Comparison of ENCODE assay signal across 10 mouse cellular contexts in the genomic region with DNA sequence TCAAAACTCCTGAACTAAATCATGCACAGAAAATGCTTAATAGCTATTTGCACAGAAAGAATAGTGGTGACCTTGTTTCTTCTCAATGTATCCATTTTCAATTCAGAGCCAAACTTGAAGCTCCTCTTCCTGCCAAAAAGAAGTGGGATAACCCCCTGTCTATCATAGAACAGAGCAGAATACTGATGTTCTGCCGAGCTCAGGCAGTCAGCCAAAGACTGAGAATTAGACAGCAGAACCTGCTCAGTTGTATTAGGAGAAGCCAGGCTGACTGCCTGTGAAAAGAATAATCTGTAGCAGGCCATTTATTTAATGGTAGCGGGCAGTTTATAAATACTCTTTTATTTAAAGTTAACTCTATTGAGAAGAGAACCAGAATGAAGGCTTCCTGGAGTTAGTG.
A peak's percentile ranks its signal among the peaks of the same experiment; 100 is the strongest.
DNase-seq lines count a peak whose midpoint lies in the region; ATAC-seq lines count a peak whose summit lies in the region.
"Had no signal": no experiment of that assay in that cellular context is flagged by ENCODE, and none has a peak within 500 bp of the region (broad histone marks: within the 10 kb centered on the region; RNA-seq: fewer than 3 reads in every experiment).

No protein-coding gene starts in this region.

- intact Hi-C loops in heart, postnatal 25 days (cut with DNase I): no loop called here

- no peaks in the 10 kb centered on the region for H3K27me3 ChIP-seq in hindbrain, embryonic 16.5 days (replicated peaks; ENCODE audit: control insufficient read depth, insufficient read depth, low read length)
- H3K27me3 ChIP-seq: lung, embryonic 15.5 days had no signal

- 50% methylated on average over 2 of the region's 2 CpGs for WGBS in hindbrain, embryonic 16.5 days

- H3K4me2 ChIP-seq in hindbrain, embryonic 16.5 days (ENCODE audit: low read length): no peak overlapping the region
- H3K4me2 ChIP-seq: lung, embryonic 15.5 days had no signal

- no peak overlapping the region for H3K4me3 ChIP-seq in hindbrain, embryonic 16.5 days (ENCODE audit: low read length)
- H3K4me3 ChIP-seq: erythroblast, embryonic 14.5 days; lung, embryonic 15.5 days had no signal

- peak; percentile 9 for DNase-seq in heart, adult 8-10 months (ENCODE audit: low spot score)
- no peak for DNase-seq in heart, postnatal 25 days (ENCODE audit: low spot score)
- DNase-seq in cerebellum, adult 11-12 months: peak; percentile 26
- peak; percentile 20 for DNase-seq in retina, postnatal 1 day
- no peak for DNase-seq in kidney, adult 9 months
- DNase-seq in adrenal gland, postnatal 4 days (ENCODE audit: low spot score in 2 of 2): no peak

- H3K9me3 ChIP-seq in hindbrain, embryonic 16.5 days (ENCODE audit: control insufficient read depth, low read length): no peaks in the 10 kb centered on the region
- H3K9me3 ChIP-seq: lung, embryonic 15.5 days had no signal

- H3K4me1 ChIP-seq in hindbrain, embryonic 16.5 days (ENCODE audit: control insufficient read depth, insufficient read depth, low read depth, low read length): no peaks in the 10 kb centered on the region
- H3K4me1 ChIP-seq: lung, embryonic 15.5 days had no signal

- H3K27ac ChIP-seq in hindbrain, embryonic 16.5 days (ENCODE audit: low read depth, low read length): peak overlapping the region; percentile 31; the same call in 1 of the 2 replicates
- H3K27ac ChIP-seq: lung, embryonic 15.5 days had no signal

- ATAC-seq in hindbrain, embryonic 16.5 days: peak; percentile 93
- ATAC-seq in activated CD4-positive, CD25-positive, alpha-beta regulatory T cell, adult 4 months: no peak

- H3K36me3 ChIP-seq in hindbrain, embryonic 16.5 days (ENCODE audit: control insufficient read depth, insufficient read depth, low read length): no peaks in the 10 kb centered on the region
- H3K36me3 ChIP-seq: lung, embryonic 15.5 days had no signal

- H3K9ac ChIP-seq in hindbrain, embryonic 16.5 days (ENCODE audit: low read depth, low read length): no peak overlapping the region
- H3K9ac ChIP-seq: lung, embryonic 15.5 days had no signal

Comparison
In these comparisons a context has a peak if more than half of its experiments do, and no peak if none do; other contexts are left out.
1. DNase-seq: peak in heart, adult 8-10 months (single experiment), cerebellum, adult 11-12 months (single experiment) and retina, postnatal 1 day (single experiment); none in heart, postnatal 25 days (single experiment), kidney, adult 9 months (single experiment) and adrenal gland, postnatal 4 days (0 of 2).